Mouse (Mus musculus) heart, embryonic 14.5 days (tissue): ENCODE data around the gene Gpha2. TPM values are rescaled to one million over a fixed set of nuclear protein-coding genes. Genes with fewer than 3 reads are reported as not detected.
A peak's percentile ranks its signal among the peaks of the same experiment; 100 is the strongest.

Source experiments
- ATAC-seq: fragments of 200-750 bp; cut with Nextera tagmentation; 2 replicates; pipeline ENCODE4 v1.8.0; 2017; ENCODE audit warnings: low read depth, moderate TSS enrichment; ENCODE audit not compliant: insufficient number of reproducible peaks, insufficient read depth, low FRiP score
- H3K27ac ChIP-seq, 2 experiments: fragments of 200-500 bp in 1 of 2; fragments of 300-500 bp in 1 of 2; sonication (generic) in 1 of 2; replicated peaks in 1 of 2; 2 replicates each; pipeline ENCODE4 v1.5.1; 2012 to 2014; ENCODE audit warnings: low read depth in 2 of 2, low read length in 2 of 2, control low read depth in 1 of 2, mild to moderate bottlenecking in 1 of 2, mixed read lengths in 1 of 2; ENCODE audit not compliant: control insufficient read depth in 1 of 2, insufficient read depth in 1 of 2
- H3K27me3 ChIP-seq: fragments of 300-500 bp; sonication (generic); 2 replicates; pipeline ENCODE4 v1.6.1; 2014; ENCODE audit warnings: mild to moderate bottlenecking, low read length, control low read depth; ENCODE audit not compliant: control insufficient read depth, insufficient read depth
- H3K36me3 ChIP-seq: fragments of 300-500 bp; sonication (generic); 2 replicates; pipeline ENCODE4 v1.6.1; 2014; ENCODE audit warnings: mild to moderate bottlenecking, control low read depth, low read length, mixed read lengths; ENCODE audit not compliant: control insufficient read depth, insufficient read depth
- H3K4me1 ChIP-seq, 2 experiments: fragments of 200-500 bp in 1 of 2; fragments of 300-500 bp in 1 of 2; sonication (generic) in 1 of 2; 2 replicates each; pipeline ENCODE4 v1.6.1; 2012 to 2014; ENCODE audit warnings: low read length in 2 of 2, control low read depth in 1 of 2, mixed read lengths in 1 of 2; ENCODE audit not compliant: control insufficient read depth in 2 of 2, insufficient read depth in 2 of 2
- H3K4me2 ChIP-seq: fragments of 300-500 bp; sonication (generic); 2 replicates; pipeline ENCODE4 v1.6.1; 2014; ENCODE audit warnings: mild to moderate bottlenecking, low read length
- H3K4me3 ChIP-seq, 2 experiments: fragments of 200-500 bp in 1 of 2; fragments of 300-500 bp in 1 of 2; sonication (generic) in 1 of 2; 2 replicates each; pipeline ENCODE4 v1.5.1; 2012 to 2014; ENCODE audit warnings: low read length in 2 of 2, mild to moderate bottlenecking in 2 of 2, control low read depth in 1 of 2, low read depth in 1 of 2, moderate library complexity in 1 of 2; ENCODE audit not compliant: control insufficient read depth in 1 of 2, insufficient read depth in 1 of 2
- H3K9ac ChIP-seq: fragments of 300-500 bp; sonication (generic); 2 replicates; pipeline ENCODE4 v1.6.1; 2014; ENCODE audit warnings: mild to moderate bottlenecking, low read length
- H3K9me3 ChIP-seq: fragments of 300-500 bp; sonication (generic); 2 replicates; pipeline ENCODE4 v1.6.1; 2016; ENCODE audit warnings: low read length, control low read depth; ENCODE audit not compliant: control insufficient read depth
- WGBS: fragments of 180-500 bp; shearing (Covaris S2); extraction: QIAGEN DNeasy Blood & Tissue Kit; methylation state at CpG from one replicate; pipeline ENCODE4 v1.1.7; 2014; 5-methylcytosine and 5-hydroxymethylcytosine counted together
- polyA plus RNA-seq: library from polyadenylated mRNA; unstranded; fragments of >200 nt; fragmentation: Nextera tagmentation; extraction: Ambion mirVana; gene quantifications from 2 replicates; pipeline ENCODE4 v1.2.1, GENCODE M21; 2014

Gene Gpha2
- polyA plus RNA-seq, 1 experiment from 2014 or later, result not detected

GRCm38 (mm10) chr19:6235084-6236052 lies 9.2 kb downstream of the Gpha2 start, which contains the start of gene Ppp2r5b:
TSS of gene Ppp2r5b (minus strand) at chr19:6235872.
- Histone ChIP-seq H3K27me3 (no peaks in the 10 kb centered on the region), H3K9me3 (no peaks in the 10 kb centered on the region), H3K4me3 (peak within 1 kb of the TSS; percentile 80 to 83), H3K36me3 (peaks cover 32% of the 10 kb centered on the region), H3K9ac (peak within 1 kb of the TSS; percentile 88), H3K27ac (peak within 1 kb of the TSS; percentile 96 to 98), H3K4me2 (peak within 1 kb of the TSS; percentile 82), H3K4me1 (peaks cover 13 to 20% of the 10 kb centered on the region in 2 experiments)
- 3% methylated on average over 48 of the region's 48 CpGs for WGBS
- ATAC-seq, result peak; percentile 91

DNA sequence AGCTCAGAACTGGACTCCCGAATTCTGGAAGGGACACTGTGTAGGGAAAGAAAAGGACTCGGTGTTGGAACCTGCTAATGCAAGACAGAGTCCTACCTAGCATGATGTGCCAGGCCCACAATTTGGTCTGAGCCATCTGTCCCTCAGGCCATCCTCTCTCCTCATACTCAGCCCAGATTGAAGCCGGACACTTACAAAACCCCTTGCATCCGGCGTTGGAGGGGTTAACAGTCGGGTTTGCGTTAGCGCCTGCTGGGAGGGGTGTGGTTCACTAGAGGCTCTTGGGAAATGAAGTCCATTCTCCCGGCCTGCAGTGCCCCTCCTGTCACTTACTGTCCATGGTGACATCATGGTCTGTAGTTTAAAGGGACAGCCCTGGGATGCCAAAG lies 9.9 kb downstream of the Gpha2 start:
- WGBS, result 0% methylated on average over 9 of the region's 9 CpGs
- Histone ChIP-seq H3K4me2 (peak overlapping the region; percentile 82), H3K36me3 (peaks cover 25% of the 10 kb centered on the region), H3K4me3 (peak overlapping the region; percentile 80 to 83), H3K27me3 (no peaks in the 10 kb centered on the region), H3K9ac (peak overlapping the region; percentile 88), H3K27ac (peak overlapping the region; percentile 96 to 98), H3K9me3 (no peaks in the 10 kb centered on the region), H3K4me1 (peaks cover 13 to 20% of the 10 kb centered on the region in 2 experiments)
- ATAC-seq, result peak; percentile 88

DNA sequence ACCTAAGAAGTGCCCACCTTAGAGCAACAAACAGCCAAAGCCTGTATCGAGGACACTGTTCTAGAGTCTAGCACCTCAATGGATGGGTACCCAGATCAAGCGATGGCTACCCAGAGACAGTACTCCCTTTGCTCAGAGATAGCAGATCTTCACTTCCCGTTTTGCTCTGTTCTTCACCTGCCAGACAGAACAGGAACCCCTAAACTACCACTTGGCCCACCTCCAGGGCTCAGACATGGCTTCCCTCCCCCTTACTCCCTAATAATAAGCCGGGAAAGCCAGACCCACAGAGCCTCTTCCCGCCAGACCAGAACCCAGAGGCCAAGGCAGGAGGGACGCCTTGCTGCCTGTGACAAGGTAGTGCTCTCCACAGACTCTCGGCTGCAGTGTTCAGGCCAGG lies 10.7 kb downstream of the Gpha2 start:
- no peak overlapping the region for H3K4me2 ChIP-seq
- no peak for ATAC-seq
- H3K4me1 ChIP-seq, result peaks cover 13 to 20% of the 10 kb centered on the region in 2 experiments
- WGBS, result 70% methylated on average over 7 of the region's 7 CpGs
- no peaks in the 10 kb centered on the region for H3K27me3 ChIP-seq
- H3K36me3 ChIP-seq, result peaks cover 17% of the 10 kb centered on the region
- H3K27ac ChIP-seq, result no peak overlapping the region
- H3K4me3 ChIP-seq, result no peak overlapping the region
- H3K9me3 ChIP-seq, result no peaks in the 10 kb centered on the region
- H3K9ac ChIP-seq, result no peak overlapping the region

DNA sequence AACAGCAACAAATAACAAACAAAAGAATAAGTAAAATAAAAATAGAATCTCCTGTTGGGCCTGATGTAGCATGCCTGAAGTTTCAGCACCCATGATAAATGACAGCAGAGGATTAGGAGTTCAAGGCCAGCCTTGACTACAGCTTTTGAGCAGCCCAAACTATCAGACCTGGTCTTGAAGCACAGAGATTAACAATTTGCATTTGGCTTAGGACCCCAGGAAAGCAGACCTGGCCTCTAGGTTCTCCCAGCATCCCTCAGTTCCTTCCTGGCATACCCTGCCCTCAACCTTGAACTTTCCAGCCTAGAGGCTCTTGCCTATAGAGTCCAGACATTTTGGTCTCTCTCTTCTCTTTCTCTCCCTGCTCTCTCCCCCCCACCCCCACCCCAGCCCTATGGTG lies 12.6 kb downstream of the Gpha2 start:
- Histone ChIP-seq H3K9me3 (no peaks in the 10 kb centered on the region), H3K9ac (no peak overlapping the region), H3K4me3 (no peak overlapping the region), H3K4me2 (no peak overlapping the region), H3K27me3 (no peaks in the 10 kb centered on the region), H3K27ac (no peak overlapping the region), H3K4me1 (peaks cover 18 to 29% of the 10 kb centered on the region in 2 experiments), H3K36me3 (no peaks in the 10 kb centered on the region)
- ATAC-seq, result no peak

DNA sequence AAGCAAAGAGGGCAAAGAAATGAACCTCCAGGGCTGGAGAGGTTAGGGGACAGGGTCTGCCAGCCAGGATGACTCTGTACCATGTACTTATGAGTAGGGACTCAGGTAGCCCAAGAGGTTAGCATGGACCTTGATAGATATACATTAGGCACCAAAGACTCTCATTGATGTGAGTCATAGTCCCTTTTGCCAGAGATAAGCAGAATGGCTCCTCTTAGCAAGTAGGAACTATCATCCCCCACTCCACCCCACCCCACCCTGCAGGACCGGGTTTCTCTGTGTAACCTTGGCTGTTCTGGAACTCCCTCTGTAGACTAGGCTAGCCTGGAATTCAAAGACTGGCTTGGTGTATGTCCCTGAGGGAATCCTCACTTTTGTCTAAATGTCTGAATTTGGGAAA lies 14.0 kb downstream of the Gpha2 start:
- Histone ChIP-seq H3K9ac (no peak overlapping the region), H3K4me3 (no peak overlapping the region), H3K27ac (no peak overlapping the region), H3K4me2 (no peak overlapping the region), H3K27me3 (no peaks in the 10 kb centered on the region), H3K36me3 (peaks cover 7% of the 10 kb centered on the region; the same call in 1 of the 2 replicates), H3K9me3 (no peaks in the 10 kb centered on the region), H3K4me1 (peaks cover 9 to 15% of the 10 kb centered on the region in 2 experiments)
- no peak for ATAC-seq
- 37% methylated on average over 1 of the region's 1 CpGs for WGBS

- Histone ChIP-seq H3K27me3 (no peaks in the 10 kb centered on the region), H3K36me3 (peaks cover 12% of the 10 kb centered on the region), H3K4me1 (peaks cover 9 to 14% of the 10 kb centered on the region in 2 experiments), H3K4me2 (peak overlapping the region; percentile 42), H3K9me3 (no peaks in the 10 kb centered on the region), H3K4me3 (peak overlapping the region in 1 of 2 experiments; percentile 82; a peak in 3 of 4 replicates), H3K27ac (peak overlapping the region; percentile 22 to 48; a peak in 3 of 4 replicates), H3K9ac (peak overlapping the region; percentile 27; the same call in 1 of the 2 replicates)
- ATAC-seq, result no peak
- WGBS, result 28% methylated on average over 5 of the region's 5 CpGs
Observed at GRCm38 (mm10) chr19:6240725-6241124, 14.5 kb downstream of the Gpha2 start.

DNA sequence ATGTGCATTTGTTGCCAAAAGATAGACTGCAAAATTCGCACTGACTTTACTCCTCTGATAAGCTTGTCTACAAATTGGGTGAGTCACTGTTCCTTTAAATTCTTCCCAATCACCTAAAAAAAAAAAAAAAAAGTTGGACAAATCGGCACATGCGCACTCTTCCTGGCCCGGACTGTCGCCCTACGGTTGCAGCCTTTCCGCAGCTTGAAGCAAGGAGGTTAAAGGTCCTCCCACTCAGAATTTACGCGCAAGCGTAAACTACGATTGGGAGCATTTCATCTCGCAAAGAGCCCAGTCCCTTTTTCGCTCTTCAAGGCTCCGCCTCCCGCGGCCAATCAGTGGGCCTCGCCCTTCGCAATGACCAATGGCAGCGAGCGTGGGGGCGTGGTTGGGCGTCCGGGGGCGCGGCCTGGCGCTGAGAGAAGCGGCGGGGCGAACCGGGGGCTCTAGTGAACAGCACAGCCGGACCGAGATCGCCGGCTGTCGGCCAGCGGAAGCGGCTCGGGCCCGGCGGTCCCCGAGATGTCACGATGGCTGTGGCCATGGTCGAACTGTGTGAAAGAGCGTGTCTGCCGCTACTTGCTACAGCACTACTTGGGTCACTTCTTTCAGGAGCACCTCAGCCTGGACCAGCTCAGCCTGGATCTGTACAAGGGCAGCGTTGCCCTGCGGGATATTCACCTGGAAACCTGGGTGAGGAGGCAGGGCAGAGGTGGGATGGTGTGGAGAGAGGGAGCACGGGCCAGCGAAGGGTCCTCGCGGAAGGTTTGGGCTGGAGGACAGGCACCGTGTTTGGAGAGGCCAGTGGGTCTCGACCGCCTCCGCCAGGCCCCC lies 15.3 kb downstream of the Gpha2 start, which contains the start of gene Atg2a:
Gene Atg2a (plus strand): TSS at position 395 of the 834 bp plus-strand sequence.
- H3K27me3 ChIP-seq, result no peaks in the 10 kb centered on the region
- H3K36me3 ChIP-seq, result peaks cover 20% of the 10 kb centered on the region
- under 1% methylated on average over 55 of the region's 55 CpGs for WGBS
- H3K9ac ChIP-seq, result peak within 1 kb of the TSS; percentile 92
- peaks cover 6 to 11% of the 10 kb centered on the region in 2 experiments for H3K4me1 ChIP-seq
- ATAC-seq, result peak; percentile 90
- H3K27ac ChIP-seq, result peak within 1 kb of the TSS; percentile 45 to 80
- H3K4me2 ChIP-seq, result peak within 1 kb of the TSS; percentile 86
- peak within 1 kb of the TSS; percentile 70 to 82 for H3K4me3 ChIP-seq
- no peaks in the 10 kb centered on the region for H3K9me3 ChIP-seq
